Mouse (Mus musculus): ENCODE data around the gene Hspa13.

Gene Hspa13

DNA sequence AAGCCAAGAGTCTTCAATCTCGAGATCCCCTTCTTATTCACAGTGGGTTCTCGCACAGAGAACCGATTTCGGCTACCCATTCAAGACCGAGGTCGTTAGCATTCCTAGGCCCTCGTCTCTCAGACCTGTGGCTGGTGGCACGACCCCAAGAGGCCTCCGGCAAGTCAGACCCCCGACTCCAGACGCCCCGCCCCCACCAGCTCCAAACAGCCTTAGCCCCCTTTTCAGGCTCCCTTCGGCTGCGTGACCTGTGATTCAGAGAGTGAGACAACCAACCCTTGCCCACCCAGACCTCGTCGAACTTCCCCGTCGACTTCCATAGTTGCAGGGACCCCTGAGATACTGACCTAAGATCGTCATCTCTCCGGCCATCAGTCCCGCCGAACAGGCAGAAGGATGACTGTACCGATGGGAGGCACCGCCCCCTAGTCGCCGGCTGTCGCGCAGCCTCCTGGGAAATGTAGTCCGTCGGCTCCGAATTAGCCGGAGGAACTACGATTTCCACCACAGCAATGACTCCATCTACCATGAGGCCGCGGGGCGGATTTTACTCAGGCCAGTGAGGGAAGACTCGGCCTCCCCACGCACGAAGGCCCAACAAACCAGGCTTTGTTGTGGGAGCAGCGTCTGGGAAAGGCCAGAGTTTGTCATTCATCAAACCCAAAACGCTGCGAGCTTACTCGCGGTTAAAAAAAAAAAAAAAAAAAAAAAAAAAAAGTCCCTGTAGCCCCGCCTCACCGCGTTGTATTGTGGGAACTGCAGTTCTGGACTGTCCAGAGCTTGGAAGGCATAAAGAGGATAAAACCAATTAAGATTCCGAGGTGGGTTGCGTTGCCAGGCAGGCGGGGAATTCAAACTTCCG lies at the start of gene Hspa13:
Hspa13 (minus strand) TSS at position 717 of the 862 bp plus-strand sequence.
- peak; percentile 97 for DNase-seq (ENCODE audit: low spot score)

DNA sequence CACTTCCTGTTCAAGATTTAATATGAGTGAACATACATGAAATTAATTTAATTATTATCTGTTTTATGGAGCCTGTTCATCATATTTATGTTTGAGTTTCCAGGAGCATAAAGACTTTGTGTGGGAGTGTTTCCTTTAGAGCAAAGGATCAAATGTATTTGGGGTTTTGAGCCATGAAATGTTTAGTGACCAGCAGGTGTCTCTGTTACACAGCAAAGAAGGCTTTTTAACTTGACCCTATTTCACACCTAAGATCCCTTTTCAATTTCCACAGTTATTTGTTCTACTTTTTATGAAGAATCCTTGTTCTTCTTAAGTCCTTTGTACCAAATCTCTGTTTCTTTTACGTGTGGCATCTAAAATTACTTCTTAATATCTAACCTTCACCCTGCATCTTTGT lies 12.4 kb upstream of the Hspa13 start:
- no peak for DNase-seq (ENCODE audit: low spot score)

DNA sequence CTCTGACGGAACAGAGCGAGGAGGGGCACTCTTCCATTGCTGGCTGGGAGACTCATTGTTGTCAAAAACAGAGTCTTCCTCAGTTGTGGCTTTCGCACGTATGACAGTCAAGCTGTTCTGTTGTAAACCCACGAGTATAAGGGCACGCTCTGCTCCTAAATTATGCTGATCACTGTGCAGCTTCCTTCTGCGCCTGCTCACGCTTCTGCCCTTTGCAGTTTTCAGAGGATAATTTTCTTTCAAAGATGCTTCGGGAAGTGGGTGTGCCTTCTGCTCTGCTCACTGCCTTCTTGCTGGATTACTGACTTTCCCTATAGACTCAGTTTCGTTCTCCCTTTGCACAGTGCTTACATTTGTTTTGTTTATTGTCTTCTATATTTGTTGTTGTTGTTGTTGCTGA lies 6.3 kb upstream of the Hspa13 start:
- no peak for DNase-seq (ENCODE audit: low spot score)

DNA sequence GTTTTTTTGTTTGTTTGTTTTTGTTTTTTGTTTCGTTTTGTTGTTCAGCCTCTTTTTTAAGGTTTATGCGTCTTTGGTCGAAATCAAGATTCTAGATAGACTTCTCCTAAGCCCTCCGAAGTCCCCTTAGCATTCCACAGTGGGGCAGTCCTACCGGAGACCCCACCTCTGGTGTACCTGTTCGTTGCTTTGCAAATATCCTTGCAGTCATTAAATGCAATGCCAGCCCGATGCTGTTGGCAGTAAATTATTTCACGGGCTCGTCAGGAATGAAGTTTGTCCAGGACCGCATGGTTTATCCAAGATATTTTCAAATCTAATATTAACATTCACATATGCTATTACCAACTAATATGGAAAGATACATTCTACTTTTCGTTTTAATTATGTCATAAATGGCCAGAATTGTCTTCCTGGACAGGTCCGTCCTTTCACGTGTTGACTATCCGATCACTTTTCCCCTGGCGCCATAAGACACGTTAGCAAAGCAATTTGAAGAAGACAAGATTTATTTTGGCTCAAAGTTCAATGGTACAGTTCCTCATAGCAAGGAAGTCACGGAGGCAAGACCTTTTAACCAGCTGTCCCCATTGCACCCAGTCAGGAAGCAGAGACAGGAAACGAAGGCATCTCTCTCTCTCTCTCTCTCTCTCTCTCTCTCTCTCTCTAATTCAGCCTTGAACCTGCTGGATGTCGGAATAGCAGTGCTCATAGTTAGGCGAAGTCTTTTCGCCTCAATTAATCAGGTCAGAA lies 522 bp upstream of the Hspa13 start:
- peak; percentile 18 for DNase-seq (ENCODE audit: low spot score)

DNA sequence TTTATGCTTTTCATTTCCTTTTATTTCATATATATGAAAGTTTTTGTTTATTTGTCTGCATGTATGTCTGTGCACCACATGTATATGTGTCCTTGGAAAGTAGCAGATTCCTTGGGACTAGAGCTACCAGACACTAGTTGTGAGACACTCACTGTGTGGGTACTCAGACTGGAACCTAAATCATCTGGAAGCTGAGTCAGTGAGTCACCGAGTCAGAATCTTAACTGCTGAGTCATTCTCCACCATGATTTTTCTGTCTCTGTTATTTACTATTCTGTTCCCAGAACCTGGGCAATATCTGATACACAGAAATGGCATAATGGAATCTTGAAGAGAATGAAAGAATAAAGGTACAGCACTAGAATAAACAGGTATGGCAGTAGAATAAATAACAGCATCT lies 14.0 kb downstream of the Hspa13 start:
- peak; percentile 9 for DNase-seq (ENCODE audit: low spot score)

DNA sequence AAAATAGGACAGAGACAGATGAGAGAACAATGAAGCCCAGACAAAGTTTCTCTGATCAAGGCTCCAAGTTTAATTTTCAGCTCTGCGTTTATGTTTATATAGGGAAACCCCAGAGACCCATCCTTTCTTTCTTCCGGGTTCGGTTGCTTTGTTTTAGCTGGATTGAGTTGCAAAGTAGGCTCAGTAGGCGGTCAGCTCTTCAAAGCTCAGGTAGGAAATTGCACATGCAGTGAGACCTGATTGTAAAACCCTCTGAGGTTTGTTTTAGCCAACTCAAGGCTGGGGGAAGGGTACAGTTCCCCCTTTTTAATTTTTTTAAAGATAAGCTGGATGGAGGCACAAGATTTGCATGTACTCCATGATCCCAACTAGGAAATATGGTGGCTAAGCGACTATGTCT lies 16.8 kb downstream of the Hspa13 start:
- no peak for DNase-seq (ENCODE audit: low spot score)

DNA sequence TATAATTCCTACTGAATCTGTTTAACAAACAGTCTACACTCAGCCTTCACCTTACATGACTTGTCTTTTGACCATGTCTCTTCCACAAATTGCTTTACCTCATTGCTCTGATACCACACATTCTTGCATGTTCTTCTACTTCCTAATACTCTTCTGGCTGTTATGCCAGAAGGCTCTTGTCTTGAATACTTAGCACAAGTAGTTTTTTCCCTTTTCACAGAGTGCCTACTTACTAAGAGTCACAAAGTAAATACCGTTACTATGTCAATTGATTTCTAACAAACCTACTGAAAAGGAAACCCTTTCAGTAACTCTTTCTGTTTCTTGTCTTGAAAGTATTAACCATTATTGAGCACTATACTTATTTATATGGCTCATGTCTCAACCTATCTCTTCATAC lies 18.0 kb downstream of the Hspa13 start:
- no peak for DNase-seq (ENCODE audit: low spot score)

DNA sequence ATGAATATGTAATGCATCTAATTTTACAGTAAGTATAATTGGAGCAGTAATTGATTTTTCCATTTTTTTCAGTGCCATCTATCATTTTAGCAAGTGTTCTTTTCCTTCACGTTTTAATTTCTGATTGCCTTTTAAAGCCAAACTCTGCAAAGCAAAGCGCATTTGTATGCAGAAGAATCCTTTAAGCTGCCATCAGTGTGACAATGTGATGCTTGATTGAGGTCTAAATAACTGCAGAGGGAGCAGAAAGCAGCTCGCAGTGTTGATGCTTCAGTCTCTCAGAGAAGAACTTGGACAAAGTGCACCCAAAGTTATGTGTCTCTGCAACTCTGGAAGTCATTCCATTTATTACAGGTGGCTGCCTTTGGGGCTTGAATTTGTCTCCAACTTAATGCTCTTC lies 22.9 kb downstream of the Hspa13 start:
- no peak for DNase-seq (ENCODE audit: low spot score)

DNA sequence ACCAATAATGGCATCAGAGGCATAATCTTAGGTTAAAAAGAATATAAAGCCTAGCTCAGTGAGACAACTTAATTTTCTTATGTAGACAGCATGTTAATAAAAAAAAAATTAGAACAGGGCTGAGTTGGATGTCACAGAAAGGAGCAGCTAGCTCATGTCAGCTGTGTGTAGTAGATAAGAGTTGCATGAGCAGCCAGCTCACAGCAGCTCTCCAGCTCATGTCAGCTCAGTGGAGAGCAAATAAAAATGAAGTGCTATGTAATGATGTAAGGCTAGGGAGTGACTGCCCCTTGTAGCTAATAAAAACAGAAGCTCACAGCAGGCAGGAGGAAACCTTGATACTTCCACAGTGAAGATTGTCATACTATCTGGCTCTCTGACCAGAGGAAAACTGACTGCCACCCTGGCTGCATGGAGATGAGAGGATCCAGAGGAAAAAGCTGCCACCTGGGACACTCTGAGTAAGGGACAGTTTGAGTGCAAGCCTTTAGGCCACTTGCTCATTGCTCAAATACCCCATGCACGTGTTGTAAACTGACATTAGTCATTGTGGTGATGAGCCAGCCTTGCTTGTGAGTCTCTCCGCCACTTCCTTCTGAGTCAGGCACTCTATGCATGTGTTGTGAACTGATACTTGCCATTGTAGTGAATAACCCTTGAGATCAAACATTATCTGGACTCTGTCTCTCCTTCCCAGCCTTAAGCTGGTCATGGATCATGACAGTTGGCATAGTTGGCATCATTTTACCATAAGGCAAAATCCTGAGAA lies 49.3 kb downstream of the Hspa13 start:
- DNase-seq (ENCODE audit: low spot score), result no peak

DNA sequence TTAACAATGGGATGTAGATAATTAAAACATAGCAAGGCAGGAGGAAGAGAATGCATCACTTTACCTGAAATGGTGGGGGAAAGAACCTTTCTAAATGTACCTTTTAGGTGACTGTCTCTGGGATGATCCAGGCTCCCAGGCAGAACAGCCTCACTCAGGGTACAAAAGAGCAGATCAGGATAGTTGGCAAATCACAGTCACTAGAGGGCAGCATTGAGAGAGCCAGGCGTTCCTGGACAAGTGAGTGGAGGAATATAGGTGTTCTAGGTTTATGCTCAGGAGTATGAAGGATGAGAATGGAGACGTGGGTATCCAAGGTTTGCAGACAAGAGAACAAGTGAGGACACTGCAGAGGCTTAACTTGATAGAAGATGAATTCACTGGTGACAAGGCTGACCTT lies 70.7 kb downstream of the Hspa13 start:
- no peak for DNase-seq (ENCODE audit: low spot score)
